Mouse (Mus musculus): ENCODE data around the gene Tmem145.

DNA sequence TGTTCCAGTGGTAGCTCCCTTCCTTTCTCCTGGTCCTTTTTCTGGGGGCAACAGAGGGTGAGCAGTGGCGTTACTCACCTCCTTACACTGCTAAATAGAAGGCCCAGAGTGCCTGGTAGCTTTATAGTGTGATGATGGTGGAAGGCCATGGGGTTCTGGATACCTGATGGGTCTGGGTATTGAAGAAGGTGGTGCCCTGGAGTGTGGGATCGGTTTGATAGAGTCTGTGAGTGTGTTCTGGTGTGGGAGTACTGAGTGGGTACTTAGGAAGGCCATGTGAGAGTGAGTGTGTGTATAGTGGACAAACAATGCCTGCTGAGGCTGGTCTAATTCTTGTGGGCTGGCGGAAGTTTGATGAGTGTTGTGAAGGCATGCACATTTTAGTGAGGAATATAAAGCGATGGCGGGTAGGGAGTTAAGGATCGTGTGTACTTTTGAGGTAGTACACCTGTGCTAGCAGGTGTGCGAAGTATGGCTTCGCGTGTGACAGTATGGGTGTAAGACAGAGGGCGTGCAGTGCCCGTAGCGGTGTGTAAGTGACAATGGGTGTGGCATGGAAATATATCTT, 24.7 kb upstream of the Tmem145 start:
- TF ChIP-seq POLR2A (IDR thresholded peaks at IDR 0.05; ENCODE audit: extremely low read depth, insufficient read depth, low read length) (no peak), CTCF (IDR thresholded peaks at IDR 0.05; ENCODE audit: extremely low read depth, insufficient read depth, low read length) (no peak)
